Mouse (Mus musculus) neural tube, embryonic 15.5 days (tissue): Measurements from ENCODE around the gene Aass. TPM values are rescaled to one million over a fixed set of nuclear protein-coding genes. Genes with fewer than 3 reads are reported as not detected.
"Not testable (repeated sequence)": the region's sequence is repeated elsewhere in the genome, so short reads cannot be mapped to it uniquely, and the experiment has no call there.

Experiments used
- ATAC-seq: fragments of 200-750 bp; cut with Nextera tagmentation; 2 replicates; pipeline ENCODE4 v1.8.0; 2017; ENCODE audit warnings: mild to moderate bottlenecking, moderate TSS enrichment, moderate library complexity; ENCODE audit not compliant: low FRiP score
- H3K27ac ChIP-seq: fragments of 300-500 bp; sonication (generic); replicated peaks from 2 replicates; pipeline ENCODE4 v1.5.1; 2015; ENCODE audit warnings: mild to moderate bottlenecking, inconsistent platforms
- H3K27me3 ChIP-seq: fragments of 300-500 bp; sonication (generic); replicated peaks from 2 replicates; pipeline ENCODE4 v1.6.1; 2015; ENCODE audit warnings: inconsistent platforms
- H3K36me3 ChIP-seq: fragments of 300-500 bp; sonication (generic); 2 replicates; pipeline ENCODE4 v1.6.1; 2015; ENCODE audit warnings: inconsistent platforms
- H3K4me1 ChIP-seq: fragments of 300-500 bp; sonication (generic); 2 replicates; pipeline ENCODE4 v1.6.1; 2015; ENCODE audit warnings: inconsistent platforms
- H3K4me2 ChIP-seq: fragments of 300-500 bp; sonication (generic); 2 replicates; pipeline ENCODE4 v1.6.1; 2015; ENCODE audit warnings: inconsistent platforms, mild to moderate bottlenecking, moderate library complexity
- H3K4me3 ChIP-seq: fragments of 300-500 bp; sonication (generic); replicated peaks from 2 replicates; pipeline ENCODE4 v1.5.1; 2015; ENCODE audit warnings: mild to moderate bottlenecking, inconsistent platforms
- H3K9ac ChIP-seq: fragments of 300-500 bp; sonication (generic); replicated peaks from 2 replicates; pipeline ENCODE4 v1.6.1; 2015; ENCODE audit warnings: mild to moderate bottlenecking, inconsistent platforms
- H3K9me3 ChIP-seq: fragments of 300-500 bp; sonication (generic); replicated peaks from 2 replicates; pipeline ENCODE4 v1.6.1; 2016; ENCODE audit warnings: inconsistent platforms
- WGBS: fragments of 180-500 bp; shearing (Covaris S2); methylation state at CpG from one replicate; pipeline ENCODE4 v1.1.7; 2015; ENCODE audit warnings: mixed read lengths; 5-methylcytosine and 5-hydroxymethylcytosine counted together
- polyA plus RNA-seq: library from polyadenylated mRNA; unstranded; fragments of >200 nt; fragmentation: Nextera tagmentation; extraction: Ambion mirVana; gene quantifications from 2 replicates; pipeline ENCODE4 v1.2.1, GENCODE M21; 2015

Gene Aass
- polyA plus RNA-seq, 1 experiment from 2014 or later, result 0.51 TPM

DNA sequence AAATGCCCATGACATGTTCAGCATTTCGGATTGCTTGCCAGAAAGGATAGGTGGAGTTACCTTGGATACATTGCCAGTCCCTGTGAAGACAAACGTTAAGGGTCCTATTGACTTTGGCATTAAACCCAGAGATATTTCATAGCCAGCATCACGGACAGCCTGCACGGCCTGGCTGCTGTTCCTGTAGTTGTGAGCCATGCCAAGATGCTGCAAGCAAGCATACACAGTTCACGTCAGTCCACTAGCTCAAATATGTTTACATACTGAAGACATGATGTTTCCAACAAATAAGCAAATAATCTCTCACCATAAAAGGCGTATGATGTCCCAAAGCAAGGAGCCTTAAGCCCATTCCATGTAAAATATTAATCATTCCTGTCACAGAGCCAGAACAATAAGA, 18.0 kb downstream of the Aass start:
- Histone ChIP-seq H3K9me3 (no peaks in the 10 kb centered on the region), H3K9ac (no peak overlapping the region), H3K4me1 (no peaks in the 10 kb centered on the region), H3K36me3 (no peaks in the 10 kb centered on the region), H3K4me2 (no peak overlapping the region), H3K27me3 (no peaks in the 10 kb centered on the region), H3K27ac (no peak overlapping the region), H3K4me3 (no peak overlapping the region)
- WGBS, result 76% methylated on average over 6 of the region's 6 CpGs
- no peak for ATAC-seq

DNA sequence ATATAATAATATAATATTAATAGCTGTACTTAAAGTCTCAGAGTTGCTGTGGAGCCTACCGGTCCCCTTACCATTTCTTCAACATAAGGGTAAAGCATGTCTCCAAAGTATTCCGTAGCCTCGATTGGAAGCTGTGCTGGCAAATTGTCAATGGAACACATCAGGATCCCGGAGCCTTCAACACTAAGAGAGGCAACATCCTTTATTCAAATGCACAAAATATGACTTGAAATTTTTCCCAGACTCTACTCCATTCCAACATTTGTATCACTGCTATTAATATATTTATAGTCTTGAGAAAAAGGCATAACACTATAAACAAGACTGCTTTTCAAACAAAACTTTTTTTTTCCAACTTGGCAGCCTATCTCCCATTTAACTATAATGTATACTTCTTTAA, 25.7 kb downstream of the Aass start:
- no peaks in the 10 kb centered on the region for H3K9me3 ChIP-seq
- no peaks in the 10 kb centered on the region for H3K4me1 ChIP-seq
- H3K36me3 ChIP-seq, result no peaks in the 10 kb centered on the region
- WGBS, result 93% methylated on average over 4 of the region's 4 CpGs
- no peak for ATAC-seq
- H3K4me3 ChIP-seq, result no peak overlapping the region
- no peak overlapping the region for H3K9ac ChIP-seq
- no peaks in the 10 kb centered on the region for H3K27me3 ChIP-seq
- H3K27ac ChIP-seq, result no peak overlapping the region
- no peak overlapping the region for H3K4me2 ChIP-seq

DNA sequence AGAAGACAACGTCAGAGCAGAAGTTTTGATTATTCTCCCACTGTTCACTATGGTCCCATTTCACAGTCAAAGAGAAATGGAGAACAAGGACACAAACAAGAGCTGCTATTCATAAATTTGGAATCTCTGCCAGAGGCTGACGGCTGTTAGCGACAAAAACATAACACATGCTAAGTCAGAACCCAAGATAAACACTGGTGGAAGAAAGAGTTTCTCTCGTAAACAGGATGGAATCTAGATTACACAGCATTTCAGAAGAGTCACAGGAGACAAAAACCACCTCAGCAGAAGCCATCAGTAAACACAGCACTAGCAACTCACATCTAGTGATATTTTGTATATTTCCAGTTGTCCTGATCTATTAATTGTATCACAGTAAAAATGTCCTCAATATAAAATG, 26.4 kb downstream of the Aass start:
- Histone ChIP-seq H3K4me3 (no peak overlapping the region), H3K27ac (no peak overlapping the region), H3K4me2 (no peak overlapping the region), H3K36me3 (no peaks in the 10 kb centered on the region), H3K4me1 (no peaks in the 10 kb centered on the region), H3K9me3 (no peaks in the 10 kb centered on the region), H3K27me3 (no peaks in the 10 kb centered on the region), H3K9ac (no peak overlapping the region)
- 74% methylated on average over 4 of the region's 4 CpGs for WGBS
- no peak for ATAC-seq

DNA sequence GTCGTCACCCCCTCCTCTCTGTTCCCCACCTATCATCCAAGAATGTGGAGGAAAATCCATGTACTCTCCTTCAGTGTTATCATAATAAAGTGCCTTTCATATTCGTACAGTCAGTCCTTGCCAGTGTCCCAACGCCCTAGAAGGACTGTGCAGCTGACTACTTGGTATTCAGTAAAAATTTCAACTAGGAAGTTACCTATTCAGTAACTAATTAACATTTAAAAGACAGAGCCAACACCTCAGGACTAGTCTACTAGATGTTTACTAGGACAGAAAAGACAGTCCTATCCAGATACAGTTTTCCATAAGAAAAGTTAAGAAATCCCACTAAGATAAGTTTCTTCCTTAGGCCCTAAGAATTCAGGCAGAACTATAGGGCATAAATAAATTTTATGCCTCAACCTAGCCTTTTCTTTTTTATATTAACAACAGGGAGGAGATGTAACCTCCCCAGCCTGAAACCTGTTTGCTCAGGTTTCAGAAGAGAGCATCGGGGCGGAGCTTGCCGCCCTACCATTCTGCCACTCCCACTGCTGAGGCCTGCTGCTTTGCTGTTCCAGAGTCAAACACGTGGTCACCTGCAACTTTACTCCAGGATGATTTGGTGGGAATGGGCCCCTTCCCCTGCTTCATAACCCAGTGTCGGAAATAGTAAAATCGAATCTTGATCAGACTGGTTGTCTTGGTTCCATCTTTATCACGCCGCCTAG, 42.3 kb downstream of the Aass start:
- not testable (repeated sequence) for H3K4me2 ChIP-seq, H3K27me3 ChIP-seq, H3K36me3 ChIP-seq, ATAC-seq, H3K4me1 ChIP-seq, H3K9me3 ChIP-seq, H3K27ac ChIP-seq, H3K4me3 ChIP-seq, H3K9ac ChIP-seq
- WGBS, result 94% methylated on average over 11 of the region's 11 CpGs

DNA sequence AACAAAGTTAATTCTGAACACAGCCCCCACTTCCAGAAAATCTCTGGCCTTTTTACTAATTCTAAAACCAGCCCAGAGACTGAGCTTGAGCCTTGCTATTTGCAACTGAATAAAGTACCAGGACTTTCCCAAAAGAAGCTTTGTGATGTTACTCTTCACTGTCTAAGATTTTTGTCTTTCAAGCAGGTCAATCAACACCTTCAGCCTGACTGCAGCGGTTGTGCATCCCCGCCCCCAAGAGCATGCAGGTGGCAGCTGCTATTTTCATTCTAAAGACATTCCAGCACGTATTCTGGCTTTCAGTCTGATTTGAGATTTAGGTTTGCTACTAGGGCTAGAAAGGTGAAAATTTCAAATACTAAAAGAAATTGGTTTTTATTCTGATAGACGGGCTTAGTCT, 43.5 kb downstream of the Aass start:
- not testable (repeated sequence) for H3K4me1 ChIP-seq, H3K9ac ChIP-seq, H3K4me2 ChIP-seq, H3K36me3 ChIP-seq, H3K27ac ChIP-seq, ATAC-seq, H3K27me3 ChIP-seq, H3K4me3 ChIP-seq, H3K9me3 ChIP-seq
- 81% methylated on average over 4 of the region's 4 CpGs for WGBS

DNA sequence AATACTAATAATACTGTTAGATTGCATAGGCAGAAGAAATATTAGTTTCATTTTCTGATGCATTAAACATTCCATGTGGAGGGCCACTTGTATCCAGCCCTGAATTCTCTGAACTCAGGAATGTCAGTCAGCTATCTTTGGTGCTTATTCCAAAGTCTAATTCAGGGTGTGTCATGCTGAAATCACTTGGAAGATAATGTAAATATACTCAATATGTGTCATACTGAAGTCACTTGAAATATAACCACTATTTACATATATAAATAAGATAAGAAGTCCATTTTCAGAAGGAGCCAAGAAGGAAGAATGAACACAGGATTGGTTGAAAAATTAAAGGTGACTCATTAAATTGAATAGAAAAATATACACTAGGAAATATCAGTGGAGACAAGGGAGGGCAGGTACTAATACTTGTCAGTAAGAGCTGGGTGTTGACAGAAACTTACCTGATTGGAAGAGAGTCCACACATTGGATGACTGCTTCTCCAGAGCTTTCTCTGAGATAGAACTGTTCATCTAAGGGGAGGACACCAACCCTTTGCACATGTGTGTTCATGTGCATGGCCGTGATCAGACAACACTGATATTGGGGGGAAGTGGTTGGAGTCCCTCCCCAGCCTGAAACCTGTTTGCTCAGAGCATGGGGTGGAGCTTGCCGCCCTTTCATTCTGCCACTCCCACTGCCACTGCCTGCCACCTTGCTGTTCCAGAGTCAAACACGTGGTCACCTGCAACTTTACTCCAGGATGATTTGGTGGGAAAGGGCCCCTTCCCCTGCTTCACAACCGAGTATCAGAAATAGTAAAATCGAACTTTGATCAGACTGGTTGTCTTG, 48.0 kb downstream of the Aass start:
- WGBS, result 92% methylated on average over 5 of the region's 5 CpGs
- Histone ChIP-seq H3K36me3 (no peaks in the 10 kb centered on the region), H3K4me2 (no peak overlapping the region), H3K4me1 (no peaks in the 10 kb centered on the region), H3K9me3 (no peaks in the 10 kb centered on the region), H3K9ac (no peak overlapping the region), H3K27me3 (no peaks in the 10 kb centered on the region), H3K4me3 (no peak overlapping the region), H3K27ac (no peak overlapping the region)
- no peak for ATAC-seq

DNA sequence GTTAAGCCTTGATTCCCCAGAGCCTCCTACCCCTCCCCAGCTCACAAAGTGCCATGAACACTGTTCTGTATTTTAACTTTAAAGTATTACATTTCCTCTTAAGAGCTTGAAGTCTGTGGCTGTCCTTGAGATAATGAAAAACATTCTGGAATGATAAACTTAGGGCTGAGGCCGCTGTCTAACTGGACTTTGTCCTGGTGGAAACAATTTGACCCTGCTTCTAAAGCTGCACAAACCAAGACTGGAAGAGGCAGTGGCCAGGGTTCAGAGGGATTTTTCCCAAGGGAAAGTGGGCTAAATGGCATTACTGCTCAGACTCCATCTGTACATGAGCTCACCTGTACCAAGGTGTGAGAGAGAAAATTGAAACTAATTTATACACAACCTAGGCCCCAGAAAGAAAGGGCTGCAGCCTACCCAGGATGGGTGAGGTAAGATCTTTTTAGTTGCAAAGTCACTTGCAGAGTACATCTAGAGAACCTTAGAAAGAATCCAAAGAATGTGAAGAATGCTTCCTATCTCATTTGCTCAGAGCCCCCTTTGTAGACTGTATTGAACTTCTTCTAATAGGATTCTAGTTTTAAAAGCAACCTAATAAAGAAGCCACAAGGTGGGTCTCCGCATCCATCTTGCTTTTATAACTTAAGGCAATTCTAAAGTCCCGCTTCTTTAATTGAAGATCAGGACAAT, 52.6 kb downstream of the Aass start:
- no peaks in the 10 kb centered on the region for H3K4me1 ChIP-seq
- H3K9me3 ChIP-seq, result no peaks in the 10 kb centered on the region
- no peak for ATAC-seq
- H3K9ac ChIP-seq, result no peak overlapping the region
- WGBS, result 75% methylated on average over 3 of the region's 3 CpGs
- no peak overlapping the region for H3K27ac ChIP-seq
- H3K36me3 ChIP-seq, result no peaks in the 10 kb centered on the region
- H3K4me3 ChIP-seq, result no peak overlapping the region
- no peak overlapping the region for H3K4me2 ChIP-seq
- H3K27me3 ChIP-seq, result no peaks in the 10 kb centered on the region

DNA sequence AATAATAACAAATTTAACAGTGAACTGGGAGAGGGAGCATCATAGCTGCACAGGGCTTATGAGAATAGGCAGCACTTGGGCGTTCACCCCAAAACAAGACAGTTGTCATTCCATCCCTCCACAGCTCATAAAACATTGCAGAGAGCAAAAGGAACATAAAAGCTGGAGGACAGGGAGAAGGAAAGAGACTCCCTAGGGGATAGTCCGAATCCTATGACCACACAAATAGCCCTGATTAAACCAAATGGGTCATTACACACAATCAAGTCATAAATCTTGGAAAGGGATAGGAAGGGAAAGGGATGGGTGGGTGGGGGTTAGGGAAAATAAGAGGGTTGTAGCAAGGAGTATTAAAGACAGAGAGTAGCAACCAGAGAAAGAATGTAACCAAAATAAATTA, 54.5 kb downstream of the Aass start:
- whole genome bisulfite sequencing, result 5% methylated on average over 2 of the region's 2 CpGs
- Histone ChIP-seq H3K9ac (no peak overlapping the region), H3K27ac (no peak overlapping the region), H3K4me3 (no peak overlapping the region), H3K9me3 (no peaks in the 10 kb centered on the region), H3K4me1 (no peaks in the 10 kb centered on the region), H3K4me2 (no peak overlapping the region), H3K36me3 (no peaks in the 10 kb centered on the region), H3K27me3 (no peaks in the 10 kb centered on the region)
- ATAC-seq, result no peak

DNA sequence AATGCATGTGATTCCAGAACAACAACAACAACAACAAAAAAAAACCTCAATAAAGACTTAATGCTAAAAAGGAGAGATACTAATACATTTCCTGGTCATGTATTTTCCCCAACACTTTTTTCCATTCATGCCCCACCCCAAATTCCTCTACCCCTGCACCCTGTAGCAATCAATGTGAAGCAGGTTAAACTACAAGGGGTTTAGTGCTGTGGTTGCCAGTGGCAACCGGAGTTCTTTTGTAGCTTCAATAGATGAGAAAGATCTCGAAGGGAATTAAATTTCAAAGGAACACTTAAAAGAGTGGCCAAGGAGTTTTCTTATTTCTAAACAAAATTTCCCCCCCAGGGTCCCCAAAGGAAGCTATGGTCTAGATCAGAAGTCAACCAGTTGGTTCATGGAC, 56.7 kb downstream of the Aass start:
- no peaks in the 10 kb centered on the region for H3K9me3 ChIP-seq
- H3K4me2 ChIP-seq, result no peak overlapping the region
- no peak overlapping the region for H3K27ac ChIP-seq
- H3K4me1 ChIP-seq, result no peaks in the 10 kb centered on the region
- no peak for ATAC-seq
- no peak overlapping the region for H3K4me3 ChIP-seq
- no peaks in the 10 kb centered on the region for H3K27me3 ChIP-seq
- 40% methylated on average over 2 of the region's 2 CpGs for WGBS
- H3K36me3 ChIP-seq, result no peaks in the 10 kb centered on the region
- H3K9ac ChIP-seq, result no peak overlapping the region

DNA sequence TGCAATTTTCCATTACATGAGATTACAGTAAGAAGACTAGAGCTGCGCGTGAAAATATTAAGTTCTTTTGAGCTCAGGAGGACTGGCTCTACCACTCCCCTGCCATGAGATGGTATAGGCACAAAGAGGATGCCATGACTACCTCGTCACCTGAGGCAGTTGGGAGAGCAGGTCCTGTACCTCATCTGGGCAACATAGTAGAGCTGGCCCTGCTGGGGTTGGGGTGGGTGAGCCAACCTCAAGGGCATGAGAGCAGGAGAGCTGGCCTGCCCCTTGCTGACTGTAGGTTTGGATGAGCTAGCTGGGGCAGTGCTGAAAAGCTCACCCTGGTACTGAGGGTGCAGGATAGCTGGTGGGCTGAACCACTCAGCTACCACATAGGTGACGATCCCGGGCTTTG, 77.1 kb downstream of the Aass start:
- Histone ChIP-seq H3K4me2 (no peak overlapping the region), H3K9me3 (no peaks in the 10 kb centered on the region), H3K36me3 (peaks cover 20% of the 10 kb centered on the region), H3K9ac (no peak overlapping the region), H3K4me1 (no peaks in the 10 kb centered on the region), H3K27me3 (no peaks in the 10 kb centered on the region), H3K27ac (no peak overlapping the region), H3K4me3 (no peak overlapping the region)
- ATAC-seq, result no peak
- WGBS, result 94% methylated on average over 5 of the region's 5 CpGs

DNA sequence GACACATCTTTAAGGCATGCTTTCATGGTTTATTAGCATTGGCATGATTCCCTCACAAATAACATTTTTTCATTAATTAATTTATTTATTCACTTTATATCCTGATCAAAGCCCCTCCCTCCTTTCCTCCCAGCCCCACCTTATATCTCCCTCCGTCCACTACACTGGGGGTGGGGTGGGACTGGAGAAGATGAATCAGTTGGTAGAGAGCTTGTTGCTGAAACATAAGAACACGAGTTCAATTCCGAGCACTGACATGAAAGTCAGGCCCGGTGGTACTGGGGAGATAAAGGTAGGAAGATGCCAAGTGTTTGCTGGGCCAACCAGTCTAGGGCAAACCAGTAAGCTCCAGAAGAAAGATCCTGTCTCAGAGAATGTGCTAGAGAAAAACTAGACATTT, 84.0 kb downstream of the Aass start:
- no peak overlapping the region for H3K4me3 ChIP-seq

DNA sequence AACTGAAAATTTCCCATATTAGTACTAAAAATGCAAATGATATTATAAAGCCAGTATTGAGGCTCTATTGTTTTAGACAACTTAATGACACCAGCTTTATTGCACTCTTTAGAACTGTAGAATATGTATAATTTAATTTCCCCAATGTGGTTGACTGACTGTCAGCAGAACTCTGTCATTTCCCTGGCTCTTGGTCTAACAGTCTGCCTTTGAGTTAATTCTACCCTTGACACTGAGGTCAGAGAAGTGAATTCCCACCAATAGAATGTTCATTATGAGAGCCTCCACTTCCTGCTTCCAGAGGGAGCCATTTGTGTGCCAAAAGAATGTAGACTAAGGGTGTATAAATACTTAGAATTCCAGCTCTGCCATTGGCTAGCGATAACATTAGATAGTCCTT, 104.5 kb downstream of the Aass start:
- Histone ChIP-seq H3K27me3 (no peaks in the 10 kb centered on the region), H3K9me3 (no peaks in the 10 kb centered on the region), H3K4me2 (no peak overlapping the region), H3K36me3 (peaks cover 7% of the 10 kb centered on the region; the same call in 1 of the 2 replicates), H3K27ac (no peak overlapping the region), H3K4me3 (no peak overlapping the region), H3K9ac (no peak overlapping the region), H3K4me1 (no peaks in the 10 kb centered on the region)
- no peak for ATAC-seq
- WGBS, result 56% methylated on average over 1 of the region's 1 CpGs

More for the DNA sequence above, 84.0 kb downstream of the Aass start:
- Histone ChIP-seq H3K36me3 (peaks cover 25% of the 10 kb centered on the region), H3K9me3 (no peaks in the 10 kb centered on the region), H3K9ac (no peak overlapping the region), H3K4me1 (no peaks in the 10 kb centered on the region), H3K4me2 (no peak overlapping the region), H3K27ac (no peak overlapping the region), H3K27me3 (no peaks in the 10 kb centered on the region)
- 98% methylated on average over 4 of the region's 4 CpGs for WGBS
- no peak for ATAC-seq
